Mouse (Mus musculus) right cerebral cortex, postnatal 10 days (tissue): ENCODE measurements at regions not wholly inside any gene's neighbourhood (a gene's known extent, or its start where the extent isn't known, plus 50 kb on each side); places are given as distances from the start of the nearest gene placed in this dataset.

ENCODE experiments used
- DNase-seq, 2 experiments: peaks; one replicate each; pipeline ENCODE4 v3.0.0; 2021; ENCODE audit warnings: low spot score in 2 of 2

- no peak for DNase-seq
These were observed 639.2 kb upstream of the Gm11114 start for GRCm38 (mm10) chr9:84673327-84673726.

GRCm38 (mm10) chr9:84678416-84678815 lies 634.2 kb upstream of the Gm11114 start:
- no peak for DNase-seq

- DNase-seq = no peak
These were observed 593.9 kb upstream of the Gm11114 start for GRCm38 (mm10) chr9:84718615-84719191.

GRCm38 (mm10) chr9:84719396-84719795 lies 593.2 kb upstream of the Gm11114 start:
- no peak for DNase-seq

GRCm38 (mm10) chr9:84720454-84720853 lies 592.1 kb upstream of the Gm11114 start:
- peak; percentile 44 to 53 for DNase-seq

GRCm38 (mm10) chr9:84739266-84739665 lies 573.3 kb upstream of the Gm11114 start:
- no peak for DNase-seq

GRCm38 (mm10) chr9:84740336-84740735 lies 572.2 kb upstream of the Gm11114 start:
- DNase-seq = no peak

GRCm38 (mm10) chr9:84754332-84754731 lies 558.2 kb upstream of the Gm11114 start:
- DNase-seq = no peak

- no peak for DNase-seq
These were observed 557.7 kb upstream of the Gm11114 start for GRCm38 (mm10) chr9:84754828-84755227.

GRCm38 (mm10) chr9:84774348-84774747 lies 538.2 kb upstream of the Gm11114 start:
- DNase-seq = no peak

- no peak for DNase-seq
These were observed 537.4 kb upstream of the Gm11114 start for GRCm38 (mm10) chr9:84775190-84775589.

- DNase-seq = no peak
These were observed 533.4 kb upstream of the Gm11114 start for GRCm38 (mm10) chr9:84779125-84779524.

GRCm38 (mm10) chr9:84825768-84826167 lies 486.8 kb upstream of the Gm11114 start:
- no peak for DNase-seq

- no peak for DNase-seq
These were observed 483.6 kb upstream of the Gm11114 start for GRCm38 (mm10) chr9:84828934-84829333.

GRCm38 (mm10) chr9:84830639-84831038 lies 481.9 kb upstream of the Gm11114 start:
- peak in 1 of 2 experiments; percentile 21 for DNase-seq

- DNase-seq = no peak
These were observed 475.1 kb upstream of the Gm11114 start for GRCm38 (mm10) chr9:84837498-84837897.

- no peak for DNase-seq
These were observed 468.6 kb upstream of the Gm11114 start for GRCm38 (mm10) chr9:84844021-84844420.

GRCm38 (mm10) chr9:84861600-84861999 lies 451.0 kb upstream of the Gm11114 start:
- no peak for DNase-seq

GRCm38 (mm10) chr9:84863431-84863830 lies 449.1 kb upstream of the Gm11114 start:
- no peak for DNase-seq

- DNase-seq = no peak
These were observed 418.4 kb upstream of the Gm11114 start for GRCm38 (mm10) chr9:84894148-84894547.

- no peak for DNase-seq
These were observed 416.5 kb upstream of the Gm11114 start for GRCm38 (mm10) chr9:84896073-84896472.

GRCm38 (mm10) chr9:84900643-84901042 lies 411.9 kb upstream of the Gm11114 start:
- DNase-seq = peak; percentile 21 to 23

GRCm38 (mm10) chr9:84906244-84906643 lies 406.3 kb upstream of the Gm11114 start:
- DNase-seq = no peak

GRCm38 (mm10) chr9:84913321-84913720 lies 399.3 kb upstream of the Gm11114 start:
- peak; percentile 20 to 22 for DNase-seq
